Mouse (Mus musculus) B cell, adult 62 days (primary cell): Measurements from ENCODE around the gene Cldn10. TPM values are rescaled to one million over a fixed set of nuclear protein-coding genes. Genes with fewer than 3 reads are reported as not detected.

Source experiments
- total RNA-seq: library from RNA; stranded (reverse); gene quantifications from 4 replicates; pipeline ENCODE4 v1.2.4, GENCODE M21; 2023

Cldn10 gene
- total RNA-seq: 0.89 to 3.2 TPM (median 1.2 TPM) in 4 replicates

DNA sequence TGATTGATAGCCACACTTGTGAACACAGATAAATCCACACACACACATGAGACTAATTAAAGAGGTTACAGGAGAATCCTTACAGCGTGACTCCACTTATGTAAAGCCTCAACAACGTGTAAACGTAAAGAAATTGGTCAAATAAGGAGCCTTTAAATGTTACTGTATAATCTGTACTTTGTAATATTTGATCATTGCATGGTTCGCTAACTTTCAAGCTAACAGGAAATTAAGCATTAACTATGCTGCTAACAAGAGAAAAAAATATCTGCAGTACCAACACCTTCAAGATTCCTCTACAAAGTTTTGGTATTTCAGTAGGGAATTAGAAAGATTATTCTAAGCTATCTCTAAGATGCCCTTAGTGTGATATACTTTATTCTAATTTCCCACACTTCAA is at the start of gene Cldn10:
TSS of gene Cldn10 (plus strand) at position 288 of the 400 bp plus-strand sequence.

Other genes with a start within 250 kb of the Cldn10 start
- 13.3 to 18.1 TPM (median 16.5 TPM) in 4 replicates for gene Abcc4, start 81.7 kb upstream of the Cldn10 start, total RNA-seq
- 0.61 to 0.75 TPM (median 0.66 TPM) in 4 replicates for gene Dzip1, start 137.6 kb downstream of the Cldn10 start, total RNA-seq
- 23.3 to 27.2 TPM (median 26.3 TPM) in 4 replicates for gene Dnajc3, start 150.1 kb downstream of the Cldn10 start, total RNA-seq